Mouse (Mus musculus) forebrain, embryonic 11.5 days (tissue): Measurements from ENCODE around the gene Vwa5b2. TPM values are rescaled to one million over a fixed set of nuclear protein-coding genes. Genes with fewer than 3 reads are reported as not detected.

Source experiments
- microRNA counts: library from miRNA; unstranded; fragments of <30 nt; microRNA quantifications from one replicate; lab custom pipeline; 2015
- microRNA-seq: library from miRNA; unstranded; fragments of <30 nt; microRNA quantifications from one replicate; pipeline ENCODE4, GENCODE M21; 2016; ENCODE audit not compliant: insufficient number of aligned reads
- polyA plus RNA-seq: library from polyadenylated mRNA; unstranded; fragments of >200 nt; fragmentation: Nextera tagmentation; extraction: Ambion mirVana; gene quantifications from 2 replicates; pipeline ENCODE4 v1.2.1, GENCODE M21; 2014

The Vwa5b2 gene
- polyA plus RNA-seq, 1 experiment from 2014 or later = 0.80 TPM

MicroRNAs encoded within 50 kb of the gene (microRNA counts, 519-probe panel; counts per million panel counts)
- 4,835 counts per million, percentile 50 among the panel's probes with 10 or more counts for microRNA mmu-miR-1224 (lab: Ali Mortazavi, UCI)

Small RNA genes lying within 50 kb of the gene (microRNA-seq; reads per million reads assigned to microRNA genes)
- 3.4 reads per million for gene Mir1224

Other genes starting within 250 kb of the Vwa5b2 start
- 68.8 and 68.9 TPM in 2 replicates for gene Abcc5, start 163.1 kb upstream of the Vwa5b2 start, polyA plus RNA-seq
- gene Eif2b5, start 90.7 kb upstream of the Vwa5b2 start, polyA plus RNA-seq = 135 and 138 TPM in 2 replicates
- 42.8 and 45.4 TPM in 2 replicates for gene Dvl3, start 72.5 kb upstream of the Vwa5b2 start, polyA plus RNA-seq
- 797 and 824 TPM in 2 replicates for gene Ap2m1, start 54.0 kb upstream of the Vwa5b2 start, polyA plus RNA-seq
- gene Abcf3, start 40.9 kb upstream of the Vwa5b2 start, polyA plus RNA-seq = 51.6 and 55.9 TPM in 2 replicates
- gene Eef1akmt4, start 22.1 kb downstream of the Vwa5b2 start, polyA plus RNA-seq = 28.2 and 30.8 TPM in 2 replicates
- 0.68 TPM in 1 of 2 replicates, not detected in the other for gene Gm49333, start 22.1 kb downstream of the Vwa5b2 start, polyA plus RNA-seq
- 46.9 and 58.9 TPM in 2 replicates for gene Alg3, start 22.3 kb downstream of the Vwa5b2 start, polyA plus RNA-seq
- gene Camk2n2, start 31.8 kb downstream of the Vwa5b2 start, polyA plus RNA-seq = 5.0 and 5.3 TPM in 2 replicates
- 4.9 and 5.6 TPM in 2 replicates for gene Ece2, start 40.4 kb downstream of the Vwa5b2 start, polyA plus RNA-seq
- 469 and 503 TPM in 2 replicates for gene Psmd2, start 62.2 kb downstream of the Vwa5b2 start, polyA plus RNA-seq
- 186 and 187 TPM in 2 replicates for gene Eif4g1, start 78.8 kb downstream of the Vwa5b2 start, polyA plus RNA-seq
- 15.2 and 16.3 TPM in 2 replicates for gene Fam131a, start 103.8 kb downstream of the Vwa5b2 start, polyA plus RNA-seq
- 116 and 121 TPM in 2 replicates for gene Polr2h, start 128.2 kb downstream of the Vwa5b2 start, polyA plus RNA-seq
- 16.5 and 20.5 TPM in 2 replicates for gene Clcn2, start 128.3 kb downstream of the Vwa5b2 start, polyA plus RNA-seq
- 1.9 and 2.3 TPM in 2 replicates for gene Chrd, start 143.7 kb downstream of the Vwa5b2 start, polyA plus RNA-seq
- 0.24 and 0.51 TPM in 2 replicates for gene Thpo, start 145.0 kb downstream of the Vwa5b2 start, polyA plus RNA-seq